Mouse (Mus musculus): ENCODE data around the gene Lrrc73. TPM values are rescaled to one million over a fixed set of nuclear protein-coding genes. Genes with fewer than 3 reads are reported as not detected.

The Lrrc73 gene
- total and polyA plus RNA-seq, 2 experiments from 2014 or later = 0.26 to 1.3 TPM

GRCm38 (mm10) chr17:46304184-46304583 lies 50.9 kb downstream of the Lrrc73 start:
- Histone ChIP-seq H3K9ac (replicated peaks; ENCODE audit: low read depth, low read length) (no peak overlapping the region), H3K36me3 (replicated peaks; ENCODE audit: control insufficient read depth, insufficient read depth, low read length) (0 out of 2 replicates have a peak, but pooled peaks cover 5% of the 10 kb centered on the region), H3K4me2 (ENCODE audit: low read depth, low read length) (no peak overlapping the region), H3K4me3 (ENCODE audit: low read depth, low read length) (no peak overlapping the region), H3K27me3 (ENCODE audit: control insufficient read depth, insufficient read depth, low read length) (peaks cover 9% of the 10 kb centered on the region), H3K9me3 (replicated peaks; ENCODE audit: control insufficient read depth, low read length) (no peaks in the 10 kb centered on the region), H3K27ac (ENCODE audit: low read depth) (no peak overlapping the region), H3K4me1 (ENCODE audit: control insufficient read depth, insufficient read depth) (no peaks in the 10 kb centered on the region)
- 93% methylated on average over 9 of the region's 9 CpGs for WGBS
- DNase-seq (ENCODE audit: low spot score) (no peak), ATAC-seq (ENCODE audit: insufficient read depth, low read depth) (no peak)
- TF ChIP-seq CTCF (IDR thresholded peaks at IDR 0.05; ENCODE audit: low read depth) (no peak), EP300 (IDR thresholded peaks at IDR 0.05; ENCODE audit: low read depth) (no peak)

MicroRNA genes within 50 kb of the gene (microRNA counts, 519-probe panel; counts per million panel counts)
- not detected for microRNA mmu-miR-693-3p
- microRNA mmu-miR-693-5p = not detected

Small RNA genes lying within 50 kb of the gene (microRNA-seq; reads per million reads assigned to microRNA genes)
- not detected for gene Mir693

Other genes with a start within 250 kb of the Lrrc73 start
- gene Vegfa, start 221.2 kb upstream of the Lrrc73 start, total RNA-seq (2014; rRNA removed; ENCODE audit: low replicate concordance) = 122 and 224 TPM in 2 replicates
- gene Vegfa, start 221.2 kb upstream of the Lrrc73 start, polyA plus RNA-seq (2015; fragmentation: Nextera tagmentation; extraction: Ambion mirVana) = 5.0 and 5.2 TPM in 2 replicates
- gene Mrps18a, start 142.5 kb upstream of the Lrrc73 start, total RNA-seq (2014; rRNA removed; ENCODE audit: low replicate concordance) = 76.6 and 86.5 TPM in 2 replicates
- 169 and 174 TPM in 2 replicates for gene Mrps18a, start 142.5 kb upstream of the Lrrc73 start, polyA plus RNA-seq (2015; fragmentation: Nextera tagmentation; extraction: Ambion mirVana)
- 0.27 and 4.5 TPM in 2 replicates for gene Rsph9, start 109.3 kb upstream of the Lrrc73 start, total RNA-seq (2014; rRNA removed; ENCODE audit: low replicate concordance)
- gene Rsph9, start 109.3 kb upstream of the Lrrc73 start, polyA plus RNA-seq (2015; fragmentation: Nextera tagmentation; extraction: Ambion mirVana) = 4.2 and 4.7 TPM in 2 replicates
- gene Mad2l1bp, start 100.0 kb upstream of the Lrrc73 start, total RNA-seq (2014; rRNA removed; ENCODE audit: low replicate concordance) = 19.1 and 26.9 TPM in 2 replicates
- gene Mad2l1bp, start 100.0 kb upstream of the Lrrc73 start, polyA plus RNA-seq (2015; fragmentation: Nextera tagmentation; extraction: Ambion mirVana) = 32.5 and 32.6 TPM in 2 replicates
- gene Gtpbp2, start 92.5 kb upstream of the Lrrc73 start, total RNA-seq (2014; rRNA removed; ENCODE audit: low replicate concordance) = 66.4 and 99.0 TPM in 2 replicates
- 24.5 and 25.8 TPM in 2 replicates for gene Gtpbp2, start 92.5 kb upstream of the Lrrc73 start, polyA plus RNA-seq (2015; fragmentation: Nextera tagmentation; extraction: Ambion mirVana)
- gene Polh, start 50.9 kb upstream of the Lrrc73 start, total RNA-seq (2014; rRNA removed; ENCODE audit: low replicate concordance) = 11.0 and 13.0 TPM in 2 replicates
- 7.8 and 7.9 TPM in 2 replicates for gene Polh, start 50.9 kb upstream of the Lrrc73 start, polyA plus RNA-seq (2015; fragmentation: Nextera tagmentation; extraction: Ambion mirVana)
- gene Xpo5, start 50.7 kb upstream of the Lrrc73 start, total RNA-seq (2014; rRNA removed; ENCODE audit: low replicate concordance) = 22.6 and 28.9 TPM in 2 replicates
- 9.9 and 11.7 TPM in 2 replicates for gene Xpo5, start 50.7 kb upstream of the Lrrc73 start, polyA plus RNA-seq (2015; fragmentation: Nextera tagmentation; extraction: Ambion mirVana)
- gene Polr1c, start 5.5 kb upstream of the Lrrc73 start, total RNA-seq (2014; rRNA removed; ENCODE audit: low replicate concordance) = 35.7 and 38.3 TPM in 2 replicates
- gene Polr1c, start 5.5 kb upstream of the Lrrc73 start, polyA plus RNA-seq (2015; fragmentation: Nextera tagmentation; extraction: Ambion mirVana) = 27.2 TPM in 2 replicates
- gene Yipf3, start 5.5 kb upstream of the Lrrc73 start, total RNA-seq (2014; rRNA removed; ENCODE audit: low replicate concordance) = 16.0 and 21.3 TPM in 2 replicates
- 68.5 and 78.4 TPM in 2 replicates for gene Yipf3, start 5.5 kb upstream of the Lrrc73 start, polyA plus RNA-seq (2015; fragmentation: Nextera tagmentation; extraction: Ambion mirVana)
- 30.1 and 31.9 TPM in 2 replicates for gene Tjap1, start 29.5 kb downstream of the Lrrc73 start, total RNA-seq (2014; rRNA removed; ENCODE audit: low replicate concordance)
- 20.1 and 22.6 TPM in 2 replicates for gene Tjap1, start 29.5 kb downstream of the Lrrc73 start, polyA plus RNA-seq (2015; fragmentation: Nextera tagmentation; extraction: Ambion mirVana)
- gene Dlk2, start 43.9 kb downstream of the Lrrc73 start, total RNA-seq (2014; rRNA removed; ENCODE audit: low replicate concordance) = 1.7 TPM in 1 of 2 replicates, not detected in the other
- 0.16 and 0.43 TPM in 2 replicates for gene Dlk2, start 43.9 kb downstream of the Lrrc73 start, polyA plus RNA-seq (2015; fragmentation: Nextera tagmentation; extraction: Ambion mirVana)
- 5.8 and 6.8 TPM in 2 replicates for gene Abcc10, start 74.8 kb downstream of the Lrrc73 start, total RNA-seq (2014; rRNA removed; ENCODE audit: low replicate concordance)
- gene Abcc10, start 74.8 kb downstream of the Lrrc73 start, polyA plus RNA-seq (2015; fragmentation: Nextera tagmentation; extraction: Ambion mirVana) = 3.6 and 4.1 TPM in 2 replicates
- gene Zfp318, start 130.2 kb downstream of the Lrrc73 start, total RNA-seq (2014; rRNA removed; ENCODE audit: low replicate concordance) = 5.3 and 18.1 TPM in 2 replicates
- 4.2 and 4.4 TPM in 2 replicates for gene Zfp318, start 130.2 kb downstream of the Lrrc73 start, polyA plus RNA-seq (2015; fragmentation: Nextera tagmentation; extraction: Ambion mirVana)
- 1.5 TPM in 1 of 2 replicates, not detected in the other for gene Crip3, start 175.4 kb downstream of the Lrrc73 start, total RNA-seq (2014; rRNA removed; ENCODE audit: low replicate concordance)
- gene Crip3, start 175.4 kb downstream of the Lrrc73 start, polyA plus RNA-seq (2015; fragmentation: Nextera tagmentation; extraction: Ambion mirVana) = 0.48 and 1.00 TPM in 2 replicates
- gene Slc22a7, start 184.9 kb downstream of the Lrrc73 start, total RNA-seq (2014; rRNA removed; ENCODE audit: low replicate concordance) = not detected in 2 replicates
- not detected in 2 replicates for gene Slc22a7, start 184.9 kb downstream of the Lrrc73 start, polyA plus RNA-seq (2015; fragmentation: Nextera tagmentation; extraction: Ambion mirVana)
- 0.31 and 0.80 TPM in 2 replicates for gene Ttbk1, start 234.1 kb downstream of the Lrrc73 start, total RNA-seq (2014; rRNA removed; ENCODE audit: low replicate concordance)
- 0.04 TPM in 2 replicates for gene Ttbk1, start 234.1 kb downstream of the Lrrc73 start, polyA plus RNA-seq (2015; fragmentation: Nextera tagmentation; extraction: Ambion mirVana)
- gene Dnph1, start 243.2 kb downstream of the Lrrc73 start, total RNA-seq (2014; rRNA removed; ENCODE audit: low replicate concordance) = 7.0 and 16.0 TPM in 2 replicates
- 9.1 and 10.0 TPM in 2 replicates for gene Dnph1, start 243.2 kb downstream of the Lrrc73 start, polyA plus RNA-seq (2015; fragmentation: Nextera tagmentation; extraction: Ambion mirVana)